Mouse (Mus musculus): ENCODE measurements around the gene Mfap1a.
"Not testable (repeated sequence)": the region's sequence is repeated elsewhere in the genome, so short reads cannot be mapped to it uniquely, and the experiment has no call there.

DNA sequence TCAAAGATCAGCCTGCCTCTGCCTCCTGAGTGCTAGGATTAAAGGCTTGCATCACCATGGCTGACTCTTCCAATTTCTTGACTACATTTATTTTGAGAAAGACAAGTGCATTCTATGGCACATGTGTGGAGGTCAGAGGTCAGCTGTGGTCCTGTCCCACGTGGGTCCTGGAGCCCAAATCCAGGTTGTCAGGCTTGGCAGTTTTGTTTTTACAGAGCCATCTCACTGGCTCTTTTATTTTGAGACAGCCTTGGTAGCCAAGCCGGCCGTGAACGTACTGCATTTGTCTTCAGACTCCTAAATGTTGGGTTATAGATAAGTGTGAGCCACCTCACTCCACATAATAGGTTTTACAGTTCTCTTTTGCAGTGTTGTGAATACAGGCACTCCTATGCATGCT, 12.2 kb upstream of the Mfap1a start:
- not testable (repeated sequence) for TF ChIP-seq POLR2A (IDR thresholded peaks at IDR 0.05; ENCODE audit: extremely low read depth, insufficient read depth, low read length); CTCF (IDR thresholded peaks at IDR 0.05; ENCODE audit: low read depth, low read length)

All from liver, adult 2 months (tissue).